Mouse (Mus musculus) limb, embryonic 14.5 days (tissue): ENCODE measurements around the gene Oprm1. TPM values are rescaled to one million over a fixed set of nuclear protein-coding genes. Genes with fewer than 3 reads are reported as not detected.
"Not testable (repeated sequence)": the region's sequence is repeated elsewhere in the genome, so short reads cannot be mapped to it uniquely, and the experiment has no call there.

Source experiments
- ATAC-seq: fragments of 200-750 bp; cut with Nextera tagmentation; 2 replicates; pipeline ENCODE4 v1.8.0; 2017; ENCODE audit warnings: low read depth, moderate number of reproducible peaks, moderate TSS enrichment; ENCODE audit not compliant: low FRiP score
- DNase-seq: peaks from one replicate; pipeline ENCODE4 v3.0.0-alpha.2; 2015; ENCODE audit warnings: low spot score
- H3K27ac ChIP-seq: fragments of 300-500 bp; sonication (generic); replicated peaks from 2 replicates; pipeline ENCODE4 v1.5.1; 2014; ENCODE audit warnings: low read depth, mild to moderate bottlenecking, low read length, moderate library complexity, mixed read lengths
- H3K27me3 ChIP-seq: fragments of 300-500 bp; sonication (generic); 2 replicates; pipeline ENCODE4 v1.6.1; 2014; ENCODE audit warnings: low read length, mixed read lengths; ENCODE audit not compliant: control insufficient read depth, insufficient read depth
- H3K36me3 ChIP-seq: fragments of 300-500 bp; sonication (generic); 2 replicates; pipeline ENCODE4 v1.6.1; 2014; ENCODE audit warnings: mild to moderate bottlenecking, low read length, moderate library complexity, mixed read lengths; ENCODE audit not compliant: control insufficient read depth, insufficient read depth
- H3K4me1 ChIP-seq: fragments of 300-500 bp; sonication (generic); 2 replicates; pipeline ENCODE4 v1.6.1; 2014; ENCODE audit warnings: antibody characterized with exemption, low read length, mixed read lengths; ENCODE audit not compliant: control insufficient read depth, insufficient read depth
- H3K4me2 ChIP-seq: fragments of 300-500 bp; sonication (generic); replicated peaks from 2 replicates; pipeline ENCODE4 v1.6.1; 2014; ENCODE audit warnings: low read depth, mild to moderate bottlenecking, low read length, moderate library complexity; ENCODE audit not compliant: severe bottlenecking
- H3K4me3 ChIP-seq: fragments of 300-500 bp; sonication (generic); replicated peaks from 2 replicates; pipeline ENCODE4 v1.5.1; 2014; ENCODE audit warnings: low read length
- H3K9ac ChIP-seq: fragments of 300-500 bp; sonication (generic); 2 replicates; pipeline ENCODE4 v1.6.1; 2014; ENCODE audit warnings: mild to moderate bottlenecking, low read depth, low read length, moderate library complexity; ENCODE audit not compliant: severe bottlenecking
- H3K9me3 ChIP-seq: fragments of 300-500 bp; sonication (generic); 2 replicates; pipeline ENCODE4 v1.6.1; 2016; ENCODE audit warnings: low read length; ENCODE audit not compliant: control insufficient read depth
- POLR2A ChIP-seq: fragments of 200-500 bp; IDR thresholded peaks from 2 replicates; pipeline ENCODE4 v1.8.0; 2012; ENCODE audit warnings: inconsistent platforms, mild to moderate bottlenecking, moderate library complexity, borderline replicate concordance; ENCODE audit not compliant: insufficient read depth, insufficient read length; ENCODE audit errors: extremely low read depth
- WGBS: fragments of 180-500 bp; shearing (Covaris S2); extraction: QIAGEN DNeasy Blood & Tissue Kit; methylation state at CpG from one replicate; pipeline ENCODE4 v1.1.7; 2014; 5-methylcytosine and 5-hydroxymethylcytosine counted together
- polyA plus RNA-seq, 2 experiments: library from polyadenylated mRNA; depleted of rRNA in 1 of 2; stranded (reverse) in 1 of 2; unstranded in 1 of 2; fragments of >200 nt; fragmentation: Nextera tagmentation in 1 of 2; extraction: Ambion mirVana in 1 of 2; gene quantifications; 2 replicates each; pipeline versions ENCODE4 v1.2.1 to v1.2.3; 2012 to 2014

The Oprm1 gene
- polyA plus RNA-seq, 2 experiments: not detected

DNA sequence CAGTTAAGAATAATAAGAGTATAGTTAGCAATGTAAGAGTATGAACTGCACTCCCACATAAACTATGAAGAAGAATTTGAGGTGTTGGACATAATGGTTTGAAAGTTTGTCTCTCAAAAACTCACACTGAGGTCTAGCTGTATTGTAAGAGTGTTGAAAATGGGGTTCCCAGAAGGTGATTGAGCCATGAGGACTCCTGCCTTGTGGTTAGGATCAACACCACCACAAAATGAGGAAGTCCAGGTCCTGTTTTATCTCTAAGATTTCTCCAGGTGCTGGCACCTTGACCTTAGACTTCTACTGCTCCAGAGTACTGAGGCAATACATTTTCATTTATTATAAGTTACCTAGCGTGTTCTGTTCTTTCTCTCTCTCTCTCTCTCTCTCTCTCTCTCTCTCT lies 115.6 kb downstream of the Oprm1 start:
- DNase-seq: no peak
- Histone ChIP-seq H3K9me3 (no peaks in the 10 kb centered on the region), H3K27ac (no peak overlapping the region), H3K27me3 (no peaks in the 10 kb centered on the region), H3K9ac (no peak overlapping the region), H3K4me3 (no peak overlapping the region), H3K36me3 (no peaks in the 10 kb centered on the region), H3K4me1 (no peaks in the 10 kb centered on the region), H3K4me2 (no peak overlapping the region)
- ATAC-seq: no peak
- TF ChIP-seq POLR2A: no peak
- 67% methylated on average over 1 of the region's 1 CpGs for WGBS

- 72% methylated on average over 2 of the region's 2 CpGs for WGBS
- no peak for TF ChIP-seq POLR2A
- H3K4me3 ChIP-seq: no peak overlapping the region
- no peak for DNase-seq
- no peaks in the 10 kb centered on the region for H3K4me1 ChIP-seq
- no peaks in the 10 kb centered on the region for H3K27me3 ChIP-seq
- no peaks in the 10 kb centered on the region for H3K36me3 ChIP-seq
- no peak overlapping the region for H3K4me2 ChIP-seq
- H3K9me3 ChIP-seq: no peaks in the 10 kb centered on the region
- no peak for ATAC-seq
- no peak overlapping the region for H3K27ac ChIP-seq
- H3K9ac ChIP-seq: no peak overlapping the region
These were observed 120.1 kb downstream of the Oprm1 start for GRCm38 (mm10) chr10:6878276-6878881.

GRCm38 (mm10) chr10:6882041-6882440 lies 123.7 kb downstream of the Oprm1 start:
- H3K9me3 ChIP-seq, H3K4me1 ChIP-seq, H3K4me3 ChIP-seq, H3K4me2 ChIP-seq, H3K27ac ChIP-seq, H3K36me3 ChIP-seq, DNase-seq, H3K27me3 ChIP-seq, ATAC-seq, H3K9ac ChIP-seq: not testable (repeated sequence)
- 100% methylated on average over 1 of the region's 1 CpGs for WGBS

GRCm38 (mm10) chr10:6885460-6885859 lies 127.2 kb downstream of the Oprm1 start:
- no peak overlapping the region for H3K27ac ChIP-seq
- ATAC-seq (no peak), DNase-seq (peak; percentile 65)
- 0 out of 2 replicates have a peak, but pooled peaks cover 7% of the 10 kb centered on the region for H3K4me1 ChIP-seq
- 0% methylated on average over 1 of the region's 1 CpGs for WGBS
- no peaks in the 10 kb centered on the region for H3K36me3 ChIP-seq
- no peak overlapping the region for H3K4me2 ChIP-seq
- TF ChIP-seq POLR2A: no peak
- H3K27me3 ChIP-seq: no peaks in the 10 kb centered on the region
- H3K9ac ChIP-seq: no peak overlapping the region
- H3K4me3 ChIP-seq: no peak overlapping the region
- H3K9me3 ChIP-seq: no peaks in the 10 kb centered on the region

DNA sequence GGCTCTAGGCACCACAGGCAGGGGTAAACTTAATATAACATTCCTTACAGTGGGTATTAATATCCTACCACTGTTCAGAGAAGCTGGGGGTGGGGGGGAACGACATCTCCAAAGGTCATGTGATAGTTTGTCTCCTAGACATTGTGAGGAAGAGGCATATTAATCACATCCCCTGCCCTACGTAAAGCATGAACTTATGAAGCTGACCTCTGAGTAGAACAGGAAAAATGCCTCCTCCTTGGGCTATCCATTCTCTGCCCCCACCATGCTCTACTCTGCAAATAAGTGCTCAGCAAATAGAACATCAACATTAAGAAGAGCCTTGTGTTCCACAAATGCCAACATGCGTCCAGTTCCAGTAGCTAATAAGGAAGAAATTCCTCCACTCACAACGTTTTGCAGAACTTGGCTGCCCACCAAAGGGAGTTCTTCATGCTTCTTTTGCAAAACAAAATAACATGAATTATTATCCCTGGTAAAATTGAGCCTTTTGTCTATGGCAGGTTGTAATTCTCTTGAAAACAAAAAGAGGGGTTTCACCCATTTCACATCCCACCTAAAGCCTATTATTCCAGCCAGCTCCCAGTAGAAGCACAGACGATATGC lies 131.4 kb downstream of the Oprm1 start:
- no peaks in the 10 kb centered on the region for H3K9me3 ChIP-seq
- H3K27ac ChIP-seq: no peak overlapping the region
- no peak overlapping the region for H3K9ac ChIP-seq
- 65% methylated on average over 5 of the region's 5 CpGs for WGBS
- H3K27me3 ChIP-seq: no peaks in the 10 kb centered on the region
- H3K4me1 ChIP-seq: 0 out of 2 replicates have a peak, but pooled peaks cover 7% of the 10 kb centered on the region
- no peak overlapping the region for H3K4me2 ChIP-seq
- no peak overlapping the region for H3K4me3 ChIP-seq
- no peaks in the 10 kb centered on the region for H3K36me3 ChIP-seq
- ATAC-seq (no peak), DNase-seq (no peak)
- TF ChIP-seq POLR2A: no peak
